Comparison of ENCODE assay signal across 24 mouse cellular contexts in genomic region chr13:95426421-95426820, GRCm38 (mm10). TPM values are rescaled to one million over a fixed set of nuclear protein-coding genes. Genes with fewer than 3 reads are reported as not detected.
"Had no signal": no experiment of that assay in that cellular context is flagged by ENCODE, and none has a peak within 500 bp of the region (broad histone marks: within the 10 kb centered on the region; RNA-seq: fewer than 3 reads in every experiment).

No protein-coding gene starts in this region.

- H3K27me3 ChIP-seq: limb, embryonic 12.5 days; liver, embryonic 13.5 days; lung, embryonic 15.5 days; midbrain, embryonic 15.5 days; neural tube, embryonic 12.5 days had no signal

- H3K36me3 ChIP-seq: limb, embryonic 12.5 days; liver, embryonic 13.5 days; lung, embryonic 15.5 days; midbrain, embryonic 15.5 days; neural tube, embryonic 12.5 days had no signal

- H3K9me3 ChIP-seq: limb, embryonic 12.5 days; liver, embryonic 13.5 days; lung, embryonic 15.5 days; midbrain, embryonic 15.5 days; neural tube, embryonic 12.5 days had no signal

- H3K9ac ChIP-seq: limb, embryonic 12.5 days; liver, embryonic 13.5 days; liver, postnatal 0 days; lung, embryonic 15.5 days; midbrain, embryonic 15.5 days; neural tube, embryonic 12.5 days had no signal

- ATAC-seq: liver, postnatal 0 days; midbrain, embryonic 15.5 days had no signal

- H3K4me1 ChIP-seq: limb, embryonic 12.5 days; liver, embryonic 13.5 days; lung, embryonic 15.5 days; neural tube, embryonic 12.5 days had no signal

- H3K4me3 ChIP-seq: limb, embryonic 12.5 days; liver, embryonic 13.5 days; lung, embryonic 15.5 days; megakaryocyte, embryonic 14.5 days; midbrain, embryonic 15.5 days; neural tube, embryonic 12.5 days had no signal

- DNase-seq: kidney, adult 8-10 months; kidney, postnatal 36 days; layer of hippocampus, adult 9-11 months; layer of hippocampus, postnatal 36 days; liver; liver, embryonic 13.5 days; liver, postnatal 0 days; right cerebral cortex, postnatal 25 days; thymus, adult 2 months; thymus, postnatal 25 days had no signal

- H3K4me2 ChIP-seq: limb, embryonic 12.5 days; liver, embryonic 13.5 days; lung, embryonic 15.5 days; midbrain, embryonic 11.5 days; midbrain, embryonic 15.5 days; neural tube, embryonic 12.5 days had no signal

- H3K27ac ChIP-seq: kidney, postnatal 0 days; limb, embryonic 12.5 days; liver, embryonic 13.5 days; lung, embryonic 15.5 days; macrophage; midbrain, embryonic 15.5 days; neural tube, embryonic 12.5 days; stomach, postnatal 0 days had no signal

RNA-seq across cellular contexts. Expression of gene Crhbp, which starts 18.3 kb away (rescaled TPM):
- total RNA-seq: monocyte, adult 5-6 weeks; neutrophil, adult 5-6 weeks had no signal
- polyA plus RNA-seq: liver, embryonic 13.5 days; macrophage had no signal

RNA-seq across cellular contexts. Expression of gene S100z, which starts 52.1 kb away (rescaled TPM):
- total RNA-seq: layer of hippocampus, adult 18-20 months; layer of hippocampus, postnatal 36 days; left cerebral cortex, adult 8-10 months; left cerebral cortex, postnatal 36 days; monocyte, adult 5-6 weeks; neutrophil, adult 5-6 weeks had no signal
- polyA plus RNA-seq: kidney, postnatal 0 days; limb, embryonic 12.5 days; liver, embryonic 13.5 days; liver, postnatal 0 days; lung, embryonic 15.5 days; macrophage; midbrain, embryonic 11.5 days; midbrain, embryonic 15.5 days; neural tube, embryonic 12.5 days; thymus, adult 2 months had no signal
